Mouse (Mus musculus) layer of hippocampus, adult 18-20 months (tissue): ENCODE data around the gene Guca2a. TPM values are rescaled to one million over a fixed set of nuclear protein-coding genes. Genes with fewer than 3 reads are reported as not detected.

Experiments
- DNase-seq, 2 experiments: peaks; one replicate each; pipeline ENCODE4 v3.0.0; 2022; ENCODE audit warnings: low spot score in 2 of 2
- total RNA-seq, 2 experiments: library from RNA; stranded (reverse); gene quantifications; 2 replicates each; pipeline ENCODE4 v1.2.3; 2021

Guca2a gene
- total RNA-seq, 2 experiments from 2014 or later: not detected

- DNase-seq: no peak
Measured at GRCm38 (mm10) chr4:119638656-119639055, 1.2 kb downstream of the Guca2a start.

- DNase-seq: no peak
Measured at GRCm38 (mm10) chr4:119642666-119643065, 5.2 kb downstream of the Guca2a start.

- no peak for DNase-seq
Measured at GRCm38 (mm10) chr4:119657011-119657410, 19.5 kb downstream of the Guca2a start.

GRCm38 (mm10) chr4:119658246-119658645 lies 20.7 kb downstream of the Guca2a start:
- DNase-seq: no peak

- DNase-seq: no peak
Measured at GRCm38 (mm10) chr4:119658731-119659130, 21.2 kb downstream of the Guca2a start, which contains the start of gene Guca2b. Gene Guca2b, minus strand, starts transcription at chr4:119658954.

- DNase-seq: no peak
Measured at GRCm38 (mm10) chr4:119660007-119660406, 22.5 kb downstream of the Guca2a start.

- DNase-seq: no peak
Measured at GRCm38 (mm10) chr4:119662151-119662550, 24.6 kb downstream of the Guca2a start.

GRCm38 (mm10) chr4:119662976-119663375 lies 25.5 kb downstream of the Guca2a start:
- no peak for DNase-seq

GRCm38 (mm10) chr4:119663409-119664095 lies 26.0 kb downstream of the Guca2a start:
- DNase-seq: no peak

- DNase-seq: no peak
Measured at GRCm38 (mm10) chr4:119665166-119665565, 27.7 kb downstream of the Guca2a start.

GRCm38 (mm10) chr4:119666116-119666515 lies 28.6 kb downstream of the Guca2a start:
- DNase-seq: peak in 1 of 2 experiments; percentile 15

GRCm38 (mm10) chr4:119667454-119667853 lies 29.9 kb downstream of the Guca2a start:
- DNase-seq: peak in 1 of 2 experiments; percentile 48

GRCm38 (mm10) chr4:119668185-119668584 lies 30.7 kb downstream of the Guca2a start:
- no peak for DNase-seq

GRCm38 (mm10) chr4:119668596-119668995 lies 31.1 kb downstream of the Guca2a start:
- no peak for DNase-seq

GRCm38 (mm10) chr4:119669356-119670209 lies 32.1 kb downstream of the Guca2a start:
- peak in 1 of 2 experiments; percentile 26 for DNase-seq

- no peak for DNase-seq
Measured at GRCm38 (mm10) chr4:119670210-119670555, 32.7 kb downstream of the Guca2a start.

GRCm38 (mm10) chr4:119670736-119671135 lies 33.2 kb downstream of the Guca2a start:
- no peak for DNase-seq

GRCm38 (mm10) chr4:119671164-119671563 lies 33.7 kb downstream of the Guca2a start:
- DNase-seq: no peak

GRCm38 (mm10) chr4:119672685-119673084 lies 35.2 kb downstream of the Guca2a start:
- peak in 1 of 2 experiments; percentile 21 for DNase-seq

- DNase-seq: peak in 1 of 2 experiments; percentile 19
Measured at GRCm38 (mm10) chr4:119682596-119682995, 45.1 kb downstream of the Guca2a start.

- DNase-seq: no peak
Measured at GRCm38 (mm10) chr4:119685746-119686145, 48.2 kb downstream of the Guca2a start.
